ENCODE assay signal across 18 mouse cellular contexts in the genomic region with DNA sequence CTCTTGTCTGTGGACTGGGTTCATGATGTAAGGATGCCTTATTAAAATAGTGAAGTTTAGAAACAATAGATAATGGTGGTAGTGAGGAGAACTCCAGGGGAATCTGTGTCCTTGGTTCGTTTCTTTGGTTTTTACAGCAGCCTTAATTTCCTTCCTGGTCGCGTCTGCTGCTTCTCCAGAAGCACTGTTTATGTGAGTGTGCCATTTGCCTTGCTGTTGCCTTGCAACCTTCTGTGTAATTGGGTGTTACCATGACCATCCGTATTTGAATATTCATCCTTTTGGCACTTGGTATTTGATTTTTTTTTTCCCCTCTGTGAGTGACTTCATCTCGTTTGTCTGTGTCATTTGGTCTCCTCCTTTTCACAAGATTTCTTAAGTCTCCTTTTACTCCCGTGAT. TPM values are rescaled to one million over a fixed set of nuclear protein-coding genes. Genes with fewer than 3 reads are reported as not detected.
DNase-seq lines count a peak whose midpoint lies in the region; ATAC-seq and TF ChIP-seq lines count a peak whose summit lies in the region.
"Had no signal": no experiment of that assay in that cellular context is flagged by ENCODE, and none has a peak within 500 bp of the region (broad histone marks: within the 10 kb centered on the region; RNA-seq: fewer than 3 reads in every experiment).

No protein-coding gene starts in this region.

- no peaks in the 10 kb centered on the region for H3K36me3 ChIP-seq in forebrain, embryonic 14.5 days (ENCODE audit: control insufficient read depth, insufficient read depth, low read length)
- no peaks in the 10 kb centered on the region for H3K36me3 ChIP-seq in forebrain, embryonic 12.5 days (replicated peaks)
- H3K36me3 ChIP-seq in hindbrain, embryonic 14.5 days (replicated peaks; ENCODE audit: control insufficient read depth, insufficient read depth), result no peaks in the 10 kb centered on the region
- H3K36me3 ChIP-seq: embryonic facial prominence, embryonic 12.5 days had no signal

- TF ChIP-seq POLR2A in cortical plate, adult 2 months (IDR thresholded peaks at IDR 0.05; ENCODE audit: extremely low read depth, insufficient read depth, low read length), result no peak

- DNase-seq in forebrain, embryonic 14.5 days (ENCODE audit: low spot score), result peak; percentile 30
- DNase-seq in layer of hippocampus, adult 2 months (ENCODE audit: low spot score in 2 of 2), result no peak
- no peak for DNase-seq in layer of hippocampus, adult 8-10 months (ENCODE audit: low spot score in 2 of 2)
- DNase-seq in hindbrain, embryonic 14.5 days (ENCODE audit: low spot score), result no peak
- no peak for DNase-seq in testis, postnatal 10 days (ENCODE audit: low spot score)
- DNase-seq: adrenal gland, postnatal 14 days; cerebellum, adult 18-20 months; cerebellum, postnatal 10 days; gastrocnemius, postnatal 14 days; heart, postnatal 36 days had no signal

- peak; percentile 44; the same call in 1 of the 2 replicates for ATAC-seq in forebrain, embryonic 14.5 days
- no peak for ATAC-seq in forebrain, embryonic 12.5 days (ENCODE audit: low FRiP score)
- ATAC-seq in hindbrain, embryonic 14.5 days (ENCODE audit: low FRiP score), result no peak
- ATAC-seq: activated CD4-positive, CD25-positive, alpha-beta regulatory T cell, adult 4 months; hindbrain, embryonic 16.5 days; intestine, postnatal 0 days; Patski had no signal

- no peak for TF ChIP-seq CTCF in layer of hippocampus, adult 2 months (conservative IDR thresholded peaks at IDR 0.05)
- no peak for TF ChIP-seq CTCF in cortical plate, adult 2 months (IDR thresholded peaks at IDR 0.05; ENCODE audit: extremely low read depth, insufficient read depth, low read length)

- H3K4me3 ChIP-seq in forebrain, embryonic 14.5 days (ENCODE audit: low read depth, low read length), result no peak overlapping the region
- no peak overlapping the region for H3K4me3 ChIP-seq in forebrain, embryonic 12.5 days (replicated peaks)
- H3K4me3 ChIP-seq in layer of hippocampus, adult 2 months, result peak overlapping the region; percentile 13; the same call in 1 of the 2 replicates
- H3K4me3 ChIP-seq in cortical plate, adult 2 months (ENCODE audit: insufficient read depth, low read length), result no peak overlapping the region
- no peak overlapping the region for H3K4me3 ChIP-seq in hindbrain, embryonic 14.5 days (replicated peaks; ENCODE audit: low read length)
- H3K4me3 ChIP-seq: embryonic facial prominence, embryonic 12.5 days; heart, embryonic 13.5 days had no signal

- H3K9ac ChIP-seq in forebrain, embryonic 14.5 days (ENCODE audit: low read length), result no peak overlapping the region
- no peak overlapping the region for H3K9ac ChIP-seq in forebrain, embryonic 12.5 days
- H3K9ac ChIP-seq in hindbrain, embryonic 14.5 days, result no peak overlapping the region
- H3K9ac ChIP-seq: embryonic facial prominence, embryonic 12.5 days; heart, embryonic 13.5 days had no signal

- H3K4me1 ChIP-seq in forebrain, embryonic 14.5 days (ENCODE audit: control insufficient read depth, insufficient read depth, low read length), result no peaks in the 10 kb centered on the region
- H3K4me1 ChIP-seq in forebrain, embryonic 12.5 days, result no peaks in the 10 kb centered on the region
- peaks cover 12% of the 10 kb centered on the region; the same call in 1 of the 2 replicates for H3K4me1 ChIP-seq in cortical plate, adult 2 months (ENCODE audit: control insufficient read depth, insufficient read depth, low read length)
- H3K4me1 ChIP-seq in hindbrain, embryonic 14.5 days (replicated peaks; ENCODE audit: control insufficient read depth, insufficient read depth, low read length), result peaks cover 2% of the 10 kb centered on the region; the same call in 1 of the 2 replicates

- H3K4me2 ChIP-seq in forebrain, embryonic 14.5 days (ENCODE audit: low read length), result no peak overlapping the region
- no peak overlapping the region for H3K4me2 ChIP-seq in forebrain, embryonic 12.5 days
- no peak overlapping the region for H3K4me2 ChIP-seq in hindbrain, embryonic 14.5 days (replicated peaks)
- H3K4me2 ChIP-seq: embryonic facial prominence, embryonic 12.5 days; heart, embryonic 13.5 days had no signal

- H3K9me3 ChIP-seq in forebrain, embryonic 14.5 days (replicated peaks; ENCODE audit: control insufficient read depth, low read length), result no peaks in the 10 kb centered on the region
- no peaks in the 10 kb centered on the region for H3K9me3 ChIP-seq in forebrain, embryonic 12.5 days
- no peaks in the 10 kb centered on the region for H3K9me3 ChIP-seq in hindbrain, embryonic 14.5 days (ENCODE audit: control insufficient read depth, low read length)
- H3K9me3 ChIP-seq: embryonic facial prominence, embryonic 12.5 days; heart, embryonic 13.5 days had no signal

- no peak overlapping the region for H3K27ac ChIP-seq in forebrain, embryonic 14.5 days (ENCODE audit: low read depth, low read length)
- no peak overlapping the region for H3K27ac ChIP-seq in forebrain, embryonic 12.5 days
- peak overlapping the region; percentile 68 for H3K27ac ChIP-seq in layer of hippocampus, adult 2 months
- 0 out of 2 replicates have a peak overlapping the region, but pooled peaks have one; percentile 53 for H3K27ac ChIP-seq in cortical plate, adult 2 months (ENCODE audit: insufficient read depth, low read length)
- no peak overlapping the region for H3K27ac ChIP-seq in hindbrain, embryonic 14.5 days
- H3K27ac ChIP-seq: embryonic facial prominence, embryonic 12.5 days; heart, embryonic 13.5 days had no signal

- H3K27me3 ChIP-seq in forebrain, embryonic 14.5 days (replicated peaks; ENCODE audit: control insufficient read depth, insufficient read depth, low read length), result no peaks in the 10 kb centered on the region
- no peaks in the 10 kb centered on the region for H3K27me3 ChIP-seq in forebrain, embryonic 12.5 days
- no peaks in the 10 kb centered on the region for H3K27me3 ChIP-seq in hindbrain, embryonic 14.5 days (ENCODE audit: control insufficient read depth, insufficient read depth, low read length)
- H3K27me3 ChIP-seq: embryonic facial prominence, embryonic 12.5 days; heart, embryonic 13.5 days; Patski had no signal

- 57% methylated on average over 6 of the region's 6 CpGs for WGBS in forebrain, embryonic 14.5 days
- 74% methylated on average over 6 of the region's 6 CpGs for WGBS in forebrain, embryonic 12.5 days
- WGBS in hindbrain, embryonic 14.5 days, result 57% methylated on average over 6 of the region's 6 CpGs

RNA-seq across cellular contexts. Expression of a gene that starts 27.8 kb away (rescaled TPM):
- polyA plus RNA-seq in forebrain, embryonic 14.5 days (2014; fragmentation: Nextera tagmentation; extraction: Ambion mirVana), result 103 and 136 TPM in 2 replicates
- 93.6 and 96.1 TPM in 2 replicates for polyA plus RNA-seq in forebrain, embryonic 12.5 days (2016; fragmentation: Nextera tagmentation; extraction: Ambion mirVana)
- 1,000 to 10,000 TPM; 1,026 to 1,053 TPM for total RNA-seq in layer of hippocampus, adult 2 months (2021)
- 100 to 1,000 TPM; 803 to 978 (median 924) TPM for total RNA-seq in layer of hippocampus, adult 8-10 months (2022)
- 340 and 362 TPM in 2 replicates for polyA plus RNA-seq in cortical plate, adult 2 months (2012; rRNA removed)
- 296 and 305 TPM in 2 replicates for polyA plus RNA-seq in hindbrain, embryonic 14.5 days (2014; fragmentation: Nextera tagmentation; extraction: Ambion mirVana)

Comparison
In these comparisons a context has a peak if more than half of its experiments do, and no peak if none do; other contexts are left out.
1. H3K27ac ChIP-seq: peak in layer of hippocampus, adult 2 months (single experiment) and cortical plate, adult 2 months (single experiment); none in forebrain, embryonic 14.5 days (single experiment), forebrain, embryonic 12.5 days (single experiment) and hindbrain, embryonic 14.5 days (single experiment).